Mouse (Mus musculus): Measurements from ENCODE around the gene Tmem59l. TPM values are rescaled to one million over a fixed set of nuclear protein-coding genes. Genes with fewer than 3 reads are reported as not detected.

Gene Tmem59l
- total and polyA plus RNA-seq, 3 experiments, result 0.03 TPM; not detected in 2

- peaks cover 34% of the 10 kb centered on the region for H3K4me1 ChIP-seq (ENCODE audit: insufficient read depth, low read depth, low read length)
- H3K9me3 ChIP-seq (replicated peaks), result no peaks in the 10 kb centered on the region
- no peak overlapping the region for H3K4me3 ChIP-seq (ENCODE audit: low read depth, low read length)
- no peak for DNase-seq (ENCODE audit: low spot score)
- H3K36me3 ChIP-seq (replicated peaks), result no peaks in the 10 kb centered on the region
- no peak for ATAC-seq (ENCODE audit: extremely low read depth, insufficient number of reproducible peaks, low FRiP score, poor library complexity, severe bottlenecking)
- TF ChIP-seq GATA1 (IDR thresholded peaks at IDR 0.05; ENCODE audit: borderline replicate concordance, low read length) (no peak), POLR2AphosphoS5 (IDR thresholded peaks at IDR 0.05; ENCODE audit: insufficient replicate concordance, low read depth, low read length) (no peak), TAL1 (conservative IDR thresholded peaks at IDR 0.05; ENCODE audit: low read depth, low read length) (no peak), CTCF (IDR thresholded peaks at IDR 0.05; ENCODE audit: low read depth, low read length) (no peak)
- peaks cover 79% of the 10 kb centered on the region for H3K27me3 ChIP-seq (ENCODE audit: insufficient read depth, low read length)
Measured at GRCm38 (mm10) chr8:70482943-70483342, 4.2 kb downstream of the Tmem59l start.

- ATAC-seq (ENCODE audit: extremely low read depth, insufficient number of reproducible peaks, low FRiP score, poor library complexity, severe bottlenecking) (no peak), DNase-seq (ENCODE audit: low spot score) (no peak)
- H3K9me3 ChIP-seq (replicated peaks), result no peaks in the 10 kb centered on the region
- no peak overlapping the region for H3K4me3 ChIP-seq (ENCODE audit: low read depth, low read length)
- no peaks in the 10 kb centered on the region for H3K36me3 ChIP-seq (replicated peaks)
- no peak for TF ChIP-seq POLR2AphosphoS5 (IDR thresholded peaks at IDR 0.05; ENCODE audit: insufficient replicate concordance, low read depth, low read length)
- no peak for TF ChIP-seq GATA2 (IDR thresholded peaks at IDR 0.05; ENCODE audit: borderline replicate concordance, low read depth, low read length)
- no peak for TF ChIP-seq TAL1 (conservative IDR thresholded peaks at IDR 0.05; ENCODE audit: low read depth, low read length)
- no peak for TF ChIP-seq GATA1 (IDR thresholded peaks at IDR 0.05; ENCODE audit: borderline replicate concordance, low read length)
- TF ChIP-seq CTCF (IDR thresholded peaks at IDR 0.05; ENCODE audit: low read depth, low read length), result no peak
- peaks cover 71% of the 10 kb centered on the region for H3K27me3 ChIP-seq (ENCODE audit: insufficient read depth, low read length)
- H3K4me1 ChIP-seq (ENCODE audit: insufficient read depth, low read depth, low read length), result peaks cover 36% of the 10 kb centered on the region
Measured at GRCm38 (mm10) chr8:70481908-70482307, 5.2 kb downstream of the Tmem59l start.

- Histone ChIP-seq H3K4me3 (ENCODE audit: low read depth, low read length) (peak overlapping the region; percentile 90), H3K36me3 (replicated peaks) (peaks cover 22% of the 10 kb centered on the region), H3K27me3 (ENCODE audit: insufficient read depth, low read length) (peaks cover 28% of the 10 kb centered on the region), H3K9me3 (replicated peaks) (no peaks in the 10 kb centered on the region), H3K4me1 (ENCODE audit: insufficient read depth, low read depth, low read length) (peaks cover 35% of the 10 kb centered on the region)
- TF ChIP-seq TAL1 (conservative IDR thresholded peaks at IDR 0.05; ENCODE audit: low read depth, low read length) (no peak), GATA2 (IDR thresholded peaks at IDR 0.05; ENCODE audit: borderline replicate concordance, low read depth, low read length) (no peak), CTCF (IDR thresholded peaks at IDR 0.05; ENCODE audit: low read depth, low read length) (no peak), POLR2AphosphoS5 (IDR thresholded peaks at IDR 0.05; ENCODE audit: insufficient replicate concordance, low read depth, low read length) (no peak), GATA1 (IDR thresholded peaks at IDR 0.05; ENCODE audit: borderline replicate concordance, low read length) (no peak)
- 0 out of 2 replicates have a peak, but pooled peaks have one; percentile 24 for ATAC-seq (ENCODE audit: extremely low read depth, insufficient number of reproducible peaks, low FRiP score, poor library complexity, severe bottlenecking)
- DNase-seq (ENCODE audit: low spot score), result peak; percentile 68
Measured at GRCm38 (mm10) chr8:70477269-70477982, 9.7 kb downstream of the Tmem59l start.

GRCm38 (mm10) chr8:70476333-70477268, 10.6 kb downstream of the Tmem59l start, which contains the start of gene Klhl26:
Klhl26 (minus strand) TSS chr8:70476968.
- H3K4me1 ChIP-seq (ENCODE audit: insufficient read depth, low read depth, low read length), result peaks cover 35% of the 10 kb centered on the region
- no peaks in the 10 kb centered on the region for H3K9me3 ChIP-seq (replicated peaks)
- peak within 1 kb of the TSS; percentile 90 for H3K4me3 ChIP-seq (ENCODE audit: low read depth, low read length)
- H3K27me3 ChIP-seq (ENCODE audit: insufficient read depth, low read length), result peaks cover 20% of the 10 kb centered on the region
- ATAC-seq (ENCODE audit: extremely low read depth, insufficient number of reproducible peaks, low FRiP score, poor library complexity, severe bottlenecking) (peak; percentile 94), DNase-seq (ENCODE audit: low spot score) (peak; percentile 95)
- TF ChIP-seq CTCF (IDR thresholded peaks at IDR 0.05; ENCODE audit: low read depth, low read length) (no peak), GATA2 (IDR thresholded peaks at IDR 0.05; ENCODE audit: borderline replicate concordance, low read depth, low read length) (no peak), GATA1 (IDR thresholded peaks at IDR 0.05; ENCODE audit: borderline replicate concordance, low read length) (no peak), POLR2AphosphoS5 (IDR thresholded peaks at IDR 0.05; ENCODE audit: insufficient replicate concordance, low read depth, low read length) (no peak), TAL1 (conservative IDR thresholded peaks at IDR 0.05; ENCODE audit: low read depth, low read length) (no peak)
- peaks cover 31% of the 10 kb centered on the region for H3K36me3 ChIP-seq (replicated peaks)

GRCm38 (mm10) chr8:70471856-70472255, 15.3 kb downstream of the Tmem59l start:
- Histone ChIP-seq H3K4me3 (ENCODE audit: low read depth, low read length) (no peak overlapping the region), H3K36me3 (replicated peaks) (peaks cover 77% of the 10 kb centered on the region), H3K4me1 (ENCODE audit: insufficient read depth, low read depth, low read length) (peaks cover 51% of the 10 kb centered on the region), H3K27me3 (ENCODE audit: insufficient read depth, low read length) (no peaks in the 10 kb centered on the region), H3K9me3 (replicated peaks) (no peaks in the 10 kb centered on the region)
- TF ChIP-seq CTCF (IDR thresholded peaks at IDR 0.05; ENCODE audit: low read depth, low read length), result no peak
- no peak for TF ChIP-seq POLR2AphosphoS5 (IDR thresholded peaks at IDR 0.05; ENCODE audit: insufficient replicate concordance, low read depth, low read length)
- no peak for TF ChIP-seq GATA1 (IDR thresholded peaks at IDR 0.05; ENCODE audit: borderline replicate concordance, low read length)
- TF ChIP-seq GATA2 (IDR thresholded peaks at IDR 0.05; ENCODE audit: borderline replicate concordance, low read depth, low read length), result no peak
- TF ChIP-seq TAL1 (conservative IDR thresholded peaks at IDR 0.05; ENCODE audit: low read depth, low read length), result no peak
- ATAC-seq (ENCODE audit: extremely low read depth, insufficient number of reproducible peaks, low FRiP score, poor library complexity, severe bottlenecking), result no peak
- DNase-seq (ENCODE audit: low spot score), result no peak

- peaks cover 89% of the 10 kb centered on the region for H3K36me3 ChIP-seq (replicated peaks)
Measured at GRCm38 (mm10) chr8:70469938-70470337, 17.2 kb downstream of the Tmem59l start.

More at GRCm38 (mm10) chr8:70469938-70470337, 17.2 kb downstream of the Tmem59l start:
- H3K4me3 ChIP-seq (ENCODE audit: low read depth, low read length), result no peak overlapping the region; the same call in 1 of the 2 replicates
- DNase-seq (ENCODE audit: low spot score) (no peak), ATAC-seq (ENCODE audit: extremely low read depth, insufficient number of reproducible peaks, low FRiP score, poor library complexity, severe bottlenecking) (no peak)
- peaks cover 39% of the 10 kb centered on the region for H3K4me1 ChIP-seq (ENCODE audit: insufficient read depth, low read depth, low read length)
- TF ChIP-seq TAL1 (conservative IDR thresholded peaks at IDR 0.05; ENCODE audit: low read depth, low read length) (no peak), GATA1 (IDR thresholded peaks at IDR 0.05; ENCODE audit: borderline replicate concordance, low read length) (no peak), CTCF (IDR thresholded peaks at IDR 0.05; ENCODE audit: low read depth, low read length) (no peak), POLR2AphosphoS5 (IDR thresholded peaks at IDR 0.05; ENCODE audit: insufficient replicate concordance, low read depth, low read length) (no peak), GATA2 (IDR thresholded peaks at IDR 0.05; ENCODE audit: borderline replicate concordance, low read depth, low read length) (no peak)
- H3K9me3 ChIP-seq (replicated peaks), result no peaks in the 10 kb centered on the region
- H3K27me3 ChIP-seq (ENCODE audit: insufficient read depth, low read length), result no peaks in the 10 kb centered on the region

Measured in G1E (cell line).